Mouse (Mus musculus): ENCODE measurements at regions not wholly inside any gene's neighbourhood (a gene's known extent, or its start where the extent isn't known, plus 50 kb on each side); places are given as distances from the start of the nearest gene placed in this dataset.
"Not testable (repeated sequence)": the region's sequence is repeated elsewhere in the genome, so short reads cannot be mapped to it uniquely, and the experiment has no call there.

GRCm38 (mm10) chr1:30751138-30751907 is 122.4 kb downstream of the Phf3 start:
- DNase-seq (ENCODE audit: low spot score in 2 of 2): no peak

- DNase-seq (ENCODE audit: low spot score in 2 of 2): no peak
Observed at GRCm38 (mm10) chr1:30741955-30742354, 131.8 kb downstream of the Phf3 start.

GRCm38 (mm10) chr1:30740831-30741230 is 132.9 kb downstream of the Phf3 start:
- peak in 1 of 2 experiments; percentile 55 for DNase-seq (ENCODE audit: low spot score in 2 of 2)

- DNase-seq (ENCODE audit: low spot score in 2 of 2): no peak
Observed at GRCm38 (mm10) chr1:30721519-30721918, 152.2 kb downstream of the Phf3 start.

- DNase-seq (ENCODE audit: low spot score in 2 of 2): no peak
Observed at GRCm38 (mm10) chr1:30720829-30721228, 152.9 kb downstream of the Phf3 start.

- DNase-seq (ENCODE audit: low spot score in 2 of 2): no peak
Observed at GRCm38 (mm10) chr1:30718578-30718977, 155.1 kb downstream of the Phf3 start.

- DNase-seq (ENCODE audit: low spot score in 2 of 2): no peak
Observed at GRCm38 (mm10) chr1:30716346-30716745, 157.4 kb downstream of the Phf3 start.

- DNase-seq (ENCODE audit: low spot score in 2 of 2): no peak
Observed at GRCm38 (mm10) chr1:30701116-30701515, 172.6 kb downstream of the Phf3 start.

GRCm38 (mm10) chr1:30700399-30701081 is 173.2 kb downstream of the Phf3 start:
- no peak for DNase-seq (ENCODE audit: low spot score in 2 of 2)

GRCm38 (mm10) chr1:30696342-30696741 is 177.4 kb downstream of the Phf3 start:
- DNase-seq (ENCODE audit: low spot score in 2 of 2): no peak

- no peak for DNase-seq (ENCODE audit: low spot score in 2 of 2)
Observed at GRCm38 (mm10) chr1:30685318-30685717, 188.4 kb downstream of the Phf3 start.

GRCm38 (mm10) chr1:30683889-30684288 is 189.8 kb downstream of the Phf3 start:
- DNase-seq (ENCODE audit: low spot score in 2 of 2): no peak

GRCm38 (mm10) chr1:30639807-30640206 is 233.9 kb downstream of the Phf3 start:
- no peak for DNase-seq (ENCODE audit: low spot score in 2 of 2)

GRCm38 (mm10) chr1:30632760-30633159 is 241.0 kb downstream of the Phf3 start:
- DNase-seq (ENCODE audit: low spot score in 2 of 2): no peak

- DNase-seq (ENCODE audit: low spot score in 2 of 2): not testable (repeated sequence)
Observed at GRCm38 (mm10) chr1:30627796-30628195, 245.9 kb downstream of the Phf3 start.

GRCm38 (mm10) chr1:30595122-30595730 is 278.5 kb downstream of the Phf3 start:
- no peak for DNase-seq (ENCODE audit: low spot score in 2 of 2)

GRCm38 (mm10) chr1:30594036-30594435 is 279.7 kb downstream of the Phf3 start:
- no peak for DNase-seq (ENCODE audit: low spot score in 2 of 2)

GRCm38 (mm10) chr1:30590721-30591120 is 283.0 kb downstream of the Phf3 start:
- no peak for DNase-seq (ENCODE audit: low spot score in 2 of 2)

GRCm38 (mm10) chr1:30588885-30589284 is 284.8 kb downstream of the Phf3 start:
- no peak for DNase-seq (ENCODE audit: low spot score in 2 of 2)

GRCm38 (mm10) chr1:30588336-30588735 is 285.4 kb downstream of the Phf3 start:
- DNase-seq (ENCODE audit: low spot score in 2 of 2): no peak

- DNase-seq (ENCODE audit: low spot score in 2 of 2): peak in 1 of 2 experiments; percentile 33
Observed at GRCm38 (mm10) chr1:30584806-30585205, 288.9 kb downstream of the Phf3 start.

- no peak for DNase-seq (ENCODE audit: low spot score in 2 of 2)
Observed at GRCm38 (mm10) chr1:30583860-30584259, 289.9 kb downstream of the Phf3 start.

GRCm38 (mm10) chr1:30564757-30565156 is 309.0 kb downstream of the Phf3 start:
- no peak for DNase-seq (ENCODE audit: low spot score in 2 of 2)

All from frontal cortex, postnatal 10 days (tissue).